Mouse (Mus musculus) adrenal gland, adult (tissue): ENCODE measurements at regions not wholly inside any gene's neighbourhood (a gene's known extent, or its start where the extent isn't known, plus 50 kb on each side); places are given as distances from the start of the nearest gene placed in this dataset.
"Not testable (repeated sequence)": the region's sequence is repeated elsewhere in the genome, so short reads cannot be mapped to it uniquely, and the experiment has no call there.

Source experiments
- DNase-seq, 2 experiments: peaks; one replicate each; pipeline ENCODE4 v3.0.0; 2022 to 2023; ENCODE audit warnings: low spot score in 1 of 2; ENCODE audit not compliant: inconsistent age in 2 of 2

GRCm38 (mm10) chr13:4858341-4858740, 249.4 kb upstream of the Akr1e1 start:
- no peak for DNase-seq

GRCm38 (mm10) chr13:4839481-4839880, 230.5 kb upstream of the Akr1e1 start:
- not testable (repeated sequence) for DNase-seq

GRCm38 (mm10) chr13:4826756-4827155, 217.8 kb upstream of the Akr1e1 start:
- DNase-seq, result no peak

- DNase-seq, result not testable (repeated sequence)
These were observed 216.8 kb upstream of the Akr1e1 start for GRCm38 (mm10) chr13:4825749-4826148.

GRCm38 (mm10) chr13:4806876-4807275, 197.9 kb upstream of the Akr1e1 start:
- no peak for DNase-seq

GRCm38 (mm10) chr13:4800666-4801065, 191.7 kb upstream of the Akr1e1 start:
- no peak for DNase-seq

GRCm38 (mm10) chr13:4791139-4791538, 182.2 kb upstream of the Akr1e1 start:
- DNase-seq, result no peak

GRCm38 (mm10) chr13:4790414-4790813, 181.4 kb upstream of the Akr1e1 start:
- no peak for DNase-seq

GRCm38 (mm10) chr13:4783290-4783689, 174.3 kb upstream of the Akr1e1 start:
- no peak for DNase-seq

- DNase-seq, result not testable (repeated sequence)
These were observed 169.4 kb upstream of the Akr1e1 start for GRCm38 (mm10) chr13:4778264-4778823.

- DNase-seq, result peak; percentile 48 to 83
These were observed 167.9 kb upstream of the Akr1e1 start for GRCm38 (mm10) chr13:4776855-4777254.

- DNase-seq, result peak in 1 of 2 experiments; percentile 35
These were observed 163.3 kb upstream of the Akr1e1 start for GRCm38 (mm10) chr13:4772324-4772723.

GRCm38 (mm10) chr13:4771120-4772075, 162.4 kb upstream of the Akr1e1 start:
- DNase-seq, result peak; percentile 85 to 94

- DNase-seq, result no peak
These were observed 151.0 kb upstream of the Akr1e1 start for GRCm38 (mm10) chr13:4759965-4760364.

- DNase-seq, result no peak
These were observed 147.6 kb upstream of the Akr1e1 start for GRCm38 (mm10) chr13:4756529-4756928.

GRCm38 (mm10) chr13:4742930-4743329, 134.0 kb upstream of the Akr1e1 start:
- no peak for DNase-seq

- not testable (repeated sequence) for DNase-seq
These were observed 107.3 kb upstream of the Akr1e1 start for GRCm38 (mm10) chr13:4716299-4716698.

- DNase-seq, result no peak
These were observed 105.8 kb upstream of the Akr1e1 start for GRCm38 (mm10) chr13:4714724-4715123.

GRCm38 (mm10) chr13:4712698-4713097, 103.7 kb upstream of the Akr1e1 start:
- DNase-seq, result peak in 1 of 2 experiments; percentile 27

GRCm38 (mm10) chr13:4699591-4699990, 90.6 kb upstream of the Akr1e1 start:
- DNase-seq, result not testable (repeated sequence)

GRCm38 (mm10) chr13:4666375-4667140, 57.6 kb upstream of the Akr1e1 start:
- peak; percentile 32 to 77 for DNase-seq
